21 mouse cellular contexts compared by ENCODE assay signal in the genomic region with DNA sequence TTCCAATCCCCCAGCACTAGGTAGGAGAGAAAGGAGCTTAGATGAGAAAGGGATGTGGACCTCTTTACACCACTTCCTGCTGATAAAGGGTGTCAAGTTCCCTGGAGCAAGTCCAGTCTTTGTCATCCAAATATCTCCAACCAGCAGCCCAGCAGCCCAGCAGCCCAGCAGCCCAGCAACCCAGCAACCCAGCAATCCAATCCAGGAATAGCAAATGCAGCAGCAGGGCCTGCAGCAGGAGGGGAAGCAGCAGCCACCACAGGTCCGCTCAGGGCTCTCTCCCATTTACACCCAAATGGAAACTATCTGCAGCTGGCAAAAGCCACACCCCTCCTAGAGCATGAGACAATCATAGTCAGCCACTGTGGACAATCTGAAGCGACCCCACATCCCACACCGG. TPM values are rescaled to one million over a fixed set of nuclear protein-coding genes. Genes with fewer than 3 reads are reported as not detected.
A peak's percentile ranks its signal among the peaks of the same experiment; 100 is the strongest.
DNase-seq lines count a peak whose midpoint lies in the region; ATAC-seq and TF ChIP-seq lines count a peak whose summit lies in the region.
"Had no signal": no experiment of that assay in that cellular context is flagged by ENCODE, and none has a peak within 500 bp of the region (broad histone marks: within the 10 kb centered on the region; RNA-seq: fewer than 3 reads in every experiment).

No protein-coding gene starts in this region.

- no peaks in the 10 kb centered on the region for H3K27me3 ChIP-seq in heart, embryonic 11.5 days (ENCODE audit: control insufficient read depth, insufficient read depth, low read length)
- H3K27me3 ChIP-seq in heart, adult 2 months (ENCODE audit: control insufficient read depth, insufficient read depth, low read length): no peaks in the 10 kb centered on the region
- H3K27me3 ChIP-seq in heart, embryonic 14.5 days (ENCODE audit: control insufficient read depth, insufficient read depth, low read length): no peaks in the 10 kb centered on the region
- H3K27me3 ChIP-seq: midbrain, embryonic 12.5 days had no signal

- H3K79me2 ChIP-seq in heart, adult 2 months (replicated peaks; ENCODE audit: control insufficient read depth, insufficient read depth, low read length): no peaks in the 10 kb centered on the region

- no peak for DNase-seq in heart, adult 2 months
- peak; percentile 13 for DNase-seq in NIH3T3 (ENCODE audit: low read depth)
- no peak for DNase-seq in left cerebral cortex, adult 9 months (ENCODE audit: low spot score in 2 of 2)
- no peak for DNase-seq in testis, postnatal 14 days (ENCODE audit: low spot score)
- DNase-seq in thymus, postnatal 14 days: no peak
- DNase-seq: adrenal gland, postnatal 10 days; cerebellum, adult 9-10 months; gastrocnemius, postnatal 25 days; kidney, adult 2 months; thymus, adult 2 months had no signal

- no peak overlapping the region for H3K4me3 ChIP-seq in heart, embryonic 11.5 days (ENCODE audit: low read depth, low read length)
- H3K4me3 ChIP-seq in heart, adult 2 months: no peak overlapping the region
- no peak overlapping the region for H3K4me3 ChIP-seq in heart, embryonic 14.5 days (ENCODE audit: control insufficient read depth in 1 of 2, insufficient read depth in 1 of 2, low read depth in 1 of 2, low read length in 2 of 2)
- H3K4me3 ChIP-seq: embryonic facial prominence, embryonic 10.5 days; midbrain, embryonic 12.5 days had no signal

- no peaks in the 10 kb centered on the region for H3K9me3 ChIP-seq in heart, embryonic 11.5 days (replicated peaks; ENCODE audit: control insufficient read depth, low read length)
- H3K9me3 ChIP-seq in heart, embryonic 14.5 days (ENCODE audit: control insufficient read depth, low read length): no peaks in the 10 kb centered on the region
- H3K9me3 ChIP-seq: embryonic facial prominence, embryonic 10.5 days; midbrain, embryonic 12.5 days had no signal

- ATAC-seq in heart, embryonic 11.5 days (replicated peaks; ENCODE audit: insufficient number of reproducible peaks, low FRiP score, low TSS enrichment): 0 out of 2 replicates have a peak, but pooled peaks have one; percentile 14
- no peak; the same call in 1 of the 2 replicates for ATAC-seq in heart, embryonic 14.5 days (ENCODE audit: insufficient number of reproducible peaks, insufficient read depth, low FRiP score, low read depth)
- ATAC-seq in megakaryocyte-erythroid progenitor cell, adult 5-6 weeks (replicated peaks; ENCODE audit: low FRiP score, low TSS enrichment, poor library complexity, severe bottlenecking): 0 out of 2 replicates have a peak, but pooled peaks have one; percentile 31
- ATAC-seq: inflammation-experienced regulatory T-cells, adult 6 months; lung, postnatal 0 days had no signal

- intact Hi-C loops in heart, adult 2 months (cut with DNase I): no loop called here

- no peak for TF ChIP-seq POLR2A in heart, adult 2 months (IDR thresholded peaks at IDR 0.05; ENCODE audit: insufficient read depth, low read depth, low read length)

- 18% methylated on average over 3 of the region's 3 CpGs for WGBS in heart, embryonic 11.5 days (ENCODE audit: insufficient replicate concordance)
- WGBS in heart, adult 2 months: 26% methylated on average over 3 of the region's 3 CpGs
- WGBS in heart, embryonic 14.5 days: 25% methylated on average over 3 of the region's 3 CpGs

- no peak overlapping the region for H3K9ac ChIP-seq in heart, embryonic 11.5 days (ENCODE audit: low read depth, low read length)
- no peak overlapping the region for H3K9ac ChIP-seq in heart, adult 2 months (ENCODE audit: low read depth, low read length)
- no peak overlapping the region for H3K9ac ChIP-seq in heart, embryonic 14.5 days (ENCODE audit: low read length)
- H3K9ac ChIP-seq: hindbrain, embryonic 14.5 days; midbrain, embryonic 12.5 days had no signal

- no peak for TF ChIP-seq CTCF in heart, adult 2 months (IDR thresholded peaks at IDR 0.05)

- TF ChIP-seq EP300 in heart, adult 2 months (IDR thresholded peaks at IDR 0.05; ENCODE audit: insufficient read depth, low read depth, low read length): no peak

- H3K36me3 ChIP-seq in heart, embryonic 11.5 days (ENCODE audit: control insufficient read depth, insufficient read depth, low read length): no peaks in the 10 kb centered on the region
- no peaks in the 10 kb centered on the region; the same call in 1 of the 2 replicates for H3K36me3 ChIP-seq in heart, adult 2 months (ENCODE audit: control insufficient read depth, insufficient read depth, low read length)
- no peaks in the 10 kb centered on the region for H3K36me3 ChIP-seq in heart, embryonic 14.5 days (ENCODE audit: control insufficient read depth, insufficient read depth, low read length)
- H3K36me3 ChIP-seq: embryonic facial prominence, embryonic 10.5 days; midbrain, embryonic 12.5 days had no signal

- H3K4me2 ChIP-seq in heart, embryonic 11.5 days: no peak overlapping the region
- 0 out of 2 replicates have a peak overlapping the region, but pooled peaks have one; percentile 13 for H3K4me2 ChIP-seq in heart, embryonic 14.5 days (ENCODE audit: low read length)
- H3K4me2 ChIP-seq: hindbrain, embryonic 14.5 days; midbrain, embryonic 12.5 days had no signal

- H3K4me1 ChIP-seq in heart, embryonic 11.5 days (ENCODE audit: control insufficient read depth, insufficient read depth, low read length): peaks cover 6% of the 10 kb centered on the region
- peaks cover 4% of the 10 kb centered on the region for H3K4me1 ChIP-seq in heart, adult 2 months (ENCODE audit: control insufficient read depth, insufficient read depth, low read length)
- peaks cover 4 to 13% of the 10 kb centered on the region in 2 experiments; a peak in 2 of 4 replicates for H3K4me1 ChIP-seq in heart, embryonic 14.5 days (ENCODE audit: control insufficient read depth in 2 of 2, insufficient read depth in 2 of 2, low read length in 2 of 2)

- no peak overlapping the region for H3K27ac ChIP-seq in heart, embryonic 11.5 days (ENCODE audit: low read depth, low read length)
- no peak overlapping the region for H3K27ac ChIP-seq in heart, adult 2 months
- H3K27ac ChIP-seq in heart, embryonic 14.5 days (replicated peaks in 1 of 2; ENCODE audit: control insufficient read depth in 1 of 2, insufficient read depth in 1 of 2, low read depth in 2 of 2, low read length in 2 of 2): 0 out of 4 replicates have a peak overlapping the region, but pooled peaks of 1 of the 2 experiments have one; percentile 19
- H3K27ac ChIP-seq: embryonic facial prominence, embryonic 10.5 days; hindbrain, embryonic 14.5 days; kidney, postnatal 0 days; macrophage; midbrain, embryonic 12.5 days had no signal

RNA-seq across cellular contexts. Expression of a gene that starts 21.6 kb away (rescaled TPM):
- polyA plus RNA-seq in heart, embryonic 11.5 days (2014; fragmentation: Nextera tagmentation; extraction: Ambion mirVana): 11.0 and 12.5 TPM in 2 replicates
- 1 to 10 TPM; 4.6 to 5.2 TPM for total RNA-seq in heart, adult 2 months (2021)
- 2.4 and 3.8 TPM in 2 replicates for polyA plus RNA-seq in heart, adult 2 months (2012; rRNA removed)
- polyA plus RNA-seq in heart, embryonic 14.5 days (2014; fragmentation: Nextera tagmentation; extraction: Ambion mirVana): 10.8 and 14.2 TPM in 2 replicates
- 0.79 and 1.1 TPM in 2 replicates for total RNA-seq in megakaryocyte-erythroid progenitor cell, adult 5-6 weeks (2014; fragmentation: Nextera tagmentation)
- 1.5 and 2.0 TPM in 2 replicates for total RNA-seq in megakaryocyte-erythroid progenitor cell, adult 5-6 weeks (2017)
- total RNA-seq: neutrophil, adult 5-6 weeks had no signal
- polyA plus RNA-seq: macrophage had no signal
